Mouse (Mus musculus) forebrain, embryonic 11.5 days (tissue): ENCODE data around the gene Calm1. TPM values are rescaled to one million over a fixed set of nuclear protein-coding genes. Genes with fewer than 3 reads are reported as not detected.

ENCODE experiments used
- ATAC-seq: fragments of 200-750 bp; cut with Nextera tagmentation; replicated peaks from 2 replicates; pipeline ENCODE4 v1.8.0; 2017; ENCODE audit warnings: moderate TSS enrichment; ENCODE audit not compliant: low FRiP score
- DNase-seq: peaks from one replicate; pipeline ENCODE4 v3.0.0-alpha.2; 2017; ENCODE audit warnings: low spot score
- H3K27ac ChIP-seq: fragments of 300-500 bp; sonication (generic); 2 replicates; pipeline ENCODE4 v1.5.1; 2014; ENCODE audit warnings: low read depth, low read length
- H3K27me3 ChIP-seq: fragments of 300-500 bp; sonication (generic); 2 replicates; pipeline ENCODE4 v1.6.1; 2014; ENCODE audit warnings: mild to moderate bottlenecking, low read length, mixed read lengths; ENCODE audit not compliant: control insufficient read depth, insufficient read depth
- H3K36me3 ChIP-seq: fragments of 300-500 bp; sonication (generic); 2 replicates; pipeline ENCODE4 v1.6.1; 2014; ENCODE audit warnings: mild to moderate bottlenecking, low read length, moderate library complexity, mixed read lengths; ENCODE audit not compliant: control insufficient read depth, insufficient read depth
- H3K4me1 ChIP-seq: fragments of 300-500 bp; sonication (generic); replicated peaks from 2 replicates; pipeline ENCODE4 v1.6.1; 2014; ENCODE audit warnings: low read length, mixed read lengths; ENCODE audit not compliant: control insufficient read depth, insufficient read depth
- H3K4me2 ChIP-seq: fragments of 300-500 bp; sonication (generic); 2 replicates; pipeline ENCODE4 v1.6.1; 2014; ENCODE audit warnings: low read depth, mild to moderate bottlenecking, low read length, moderate library complexity, mixed read lengths; ENCODE audit not compliant: severe bottlenecking
- H3K4me3 ChIP-seq: fragments of 300-500 bp; sonication (generic); 2 replicates; pipeline ENCODE4 v1.5.1; 2014; ENCODE audit warnings: low read depth, low read length
- H3K9ac ChIP-seq: fragments of 300-500 bp; sonication (generic); 2 replicates; pipeline ENCODE4 v1.6.1; 2014; ENCODE audit warnings: low read length
- H3K9me3 ChIP-seq: fragments of 300-500 bp; sonication (generic); 2 replicates; pipeline ENCODE4 v1.6.1; 2016; ENCODE audit warnings: low read length, mixed read lengths; ENCODE audit not compliant: control insufficient read depth
- WGBS: fragments of 180-500 bp; shearing (Covaris S2); extraction: QIAGEN DNeasy Blood & Tissue Kit; methylation state at CpG from one replicate; pipeline ENCODE4 v1.1.7; 2014; 5-methylcytosine and 5-hydroxymethylcytosine counted together
- polyA plus RNA-seq: library from polyadenylated mRNA; unstranded; fragments of >200 nt; fragmentation: Nextera tagmentation; extraction: Ambion mirVana; gene quantifications from 2 replicates; pipeline ENCODE4 v1.2.1, GENCODE M21; 2014

Calm1 gene
- polyA plus RNA-seq, 1 experiment from 2014 or later: 1,283 TPM

DNA sequence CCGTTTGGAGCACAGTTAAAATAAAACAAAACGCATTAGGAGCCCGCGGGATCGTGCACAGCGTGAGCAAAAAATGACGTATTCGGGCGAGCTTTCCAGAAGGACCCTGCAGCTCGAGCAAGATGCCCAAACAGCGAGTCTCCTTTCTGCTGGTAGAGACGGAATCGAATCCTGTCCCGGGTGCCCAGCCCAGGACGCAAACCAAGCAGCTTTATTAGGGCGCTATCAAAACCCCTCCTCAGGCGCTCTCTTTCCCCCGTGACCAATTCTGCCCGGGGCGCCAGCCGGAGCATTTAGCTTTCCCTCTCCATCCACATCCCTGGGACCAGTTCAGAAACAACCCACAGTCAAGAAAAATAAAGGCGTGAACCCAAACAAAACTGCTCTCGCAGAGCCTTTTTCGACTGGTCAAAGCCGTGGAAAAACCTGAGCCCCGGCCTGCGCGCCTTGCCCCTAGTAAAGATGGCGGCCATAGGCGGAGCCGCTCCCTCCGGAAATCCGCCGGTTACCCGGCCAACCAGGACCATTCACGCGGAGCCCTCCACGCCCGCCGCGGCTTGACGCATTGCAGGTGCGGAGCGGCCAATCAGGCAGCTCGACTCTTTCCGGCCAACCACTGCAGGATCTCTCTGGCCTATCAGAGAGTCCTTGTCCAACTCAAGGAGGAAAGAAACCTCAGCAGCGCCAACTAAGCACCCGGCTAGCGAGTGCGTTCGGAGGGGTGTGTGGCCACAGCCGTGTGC lies 12.1 kb upstream of the Calm1 start:
- Histone ChIP-seq H3K9ac (peak overlapping the region; percentile 92), H3K4me2 (peak overlapping the region; percentile 78), H3K27me3 (no peaks in the 10 kb centered on the region), H3K4me1 (peaks cover 4% of the 10 kb centered on the region; the same call in 1 of the 2 replicates), H3K27ac (peak overlapping the region; percentile 98), H3K4me3 (peak overlapping the region; percentile 64), H3K36me3 (no peaks in the 10 kb centered on the region), H3K9me3 (no peaks in the 10 kb centered on the region)
- DNase-seq (peak; percentile 100), ATAC-seq (peak; percentile 100)
- WGBS: under 1% methylated on average over 52 of the region's 52 CpGs

DNA sequence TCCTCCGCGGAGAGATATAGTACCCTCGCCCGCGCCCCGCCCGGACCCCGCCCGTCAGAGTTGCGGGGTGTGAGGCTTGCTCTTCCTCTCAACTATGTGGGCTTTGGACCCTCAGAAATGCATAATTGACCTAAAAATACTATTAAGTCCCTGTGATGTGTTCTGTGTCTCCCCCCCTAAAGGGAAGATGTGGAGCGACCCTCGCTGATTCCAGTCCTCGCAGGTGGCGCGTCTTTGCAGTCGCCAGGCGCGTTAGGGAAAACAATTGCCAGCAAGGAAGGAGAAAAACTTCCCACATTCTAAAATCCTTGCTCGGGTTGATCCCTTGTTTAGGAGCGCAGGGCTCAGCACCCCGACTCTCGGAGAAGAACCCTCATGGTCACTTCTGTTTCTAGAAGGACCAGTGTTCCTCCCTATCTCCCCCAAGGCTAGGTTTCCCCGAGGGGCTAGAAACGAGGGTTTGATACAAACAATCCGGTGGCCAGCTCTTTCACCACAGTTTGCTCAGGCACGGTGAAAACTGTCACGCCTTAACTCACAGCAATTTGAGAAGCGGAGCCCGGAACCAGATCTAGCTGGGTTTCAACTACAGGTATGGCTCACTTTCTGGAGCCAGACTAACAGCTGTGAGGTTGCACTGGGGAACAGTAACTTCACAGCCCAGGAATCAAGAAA lies 11.3 kb upstream of the Calm1 start:
- DNase-seq (no peak), ATAC-seq (no peak)
- Histone ChIP-seq H3K27ac (peak overlapping the region; percentile 86), H3K4me2 (peak overlapping the region; percentile 54), H3K27me3 (no peaks in the 10 kb centered on the region), H3K9ac (peak overlapping the region; percentile 69), H3K36me3 (no peaks in the 10 kb centered on the region), H3K4me1 (peaks cover 4% of the 10 kb centered on the region; the same call in 1 of the 2 replicates), H3K4me3 (peak overlapping the region; percentile 64), H3K9me3 (no peaks in the 10 kb centered on the region)
- WGBS: 2% methylated on average over 29 of the region's 29 CpGs

DNA sequence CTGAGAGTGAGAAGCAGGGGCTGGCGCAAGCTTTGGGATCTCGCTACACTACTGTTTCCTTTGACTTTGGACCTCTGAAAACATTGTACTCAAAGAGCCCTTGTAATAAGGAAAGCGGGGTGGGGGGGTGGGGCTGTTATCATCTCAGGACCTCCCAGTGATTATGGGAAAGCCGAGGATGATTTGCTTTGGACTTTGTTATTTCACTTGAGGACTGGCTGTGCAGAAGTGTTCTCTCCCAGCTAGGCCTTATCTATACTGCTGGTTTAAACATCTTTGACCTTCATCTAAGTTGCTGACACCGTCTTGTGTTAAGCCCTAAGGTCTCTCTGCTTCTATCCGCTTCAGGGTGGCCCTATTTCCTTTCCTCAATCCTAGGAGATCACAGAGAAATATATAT lies 8.4 kb upstream of the Calm1 start:
- H3K9ac ChIP-seq: no peak overlapping the region
- no peaks in the 10 kb centered on the region for H3K27me3 ChIP-seq
- no peak overlapping the region for H3K27ac ChIP-seq
- H3K4me3 ChIP-seq: no peak overlapping the region
- no peak for DNase-seq
- no peak for ATAC-seq
- no peak overlapping the region for H3K4me2 ChIP-seq
- H3K36me3 ChIP-seq: no peaks in the 10 kb centered on the region
- 91% methylated on average over 6 of the region's 6 CpGs for WGBS
- H3K4me1 ChIP-seq: peaks cover 4% of the 10 kb centered on the region; the same call in 1 of the 2 replicates
- H3K9me3 ChIP-seq: no peaks in the 10 kb centered on the region

DNA sequence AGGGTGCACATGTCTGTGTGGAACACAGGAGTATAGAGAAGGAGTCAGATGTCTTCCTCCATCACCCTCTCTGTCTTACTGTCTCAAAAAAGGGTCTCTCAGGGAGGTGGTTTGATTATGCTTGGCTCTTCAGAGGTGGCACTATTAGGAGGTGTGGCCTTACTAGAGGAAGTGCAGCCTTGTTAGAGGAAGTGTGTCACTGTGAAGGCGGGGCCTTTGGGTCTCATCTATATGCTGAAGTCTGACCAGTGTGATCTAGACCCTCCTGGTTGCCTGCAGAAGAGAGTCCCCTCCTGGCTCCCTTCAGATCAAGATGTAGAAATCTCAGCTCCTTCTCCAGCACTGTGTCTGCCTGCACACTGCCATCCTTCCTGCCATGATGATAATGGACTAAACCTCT lies 5.1 kb upstream of the Calm1 start:
- ATAC-seq (no peak), DNase-seq (no peak)
- H3K4me2 ChIP-seq: no peak overlapping the region
- no peak overlapping the region for H3K9ac ChIP-seq
- no peaks in the 10 kb centered on the region for H3K27me3 ChIP-seq
- peaks cover 2% of the 10 kb centered on the region; the same call in 1 of the 2 replicates for H3K4me1 ChIP-seq
- no peak overlapping the region for H3K4me3 ChIP-seq
- WGBS: 84% methylated on average over 1 of the region's 1 CpGs
- no peaks in the 10 kb centered on the region for H3K36me3 ChIP-seq
- no peaks in the 10 kb centered on the region for H3K9me3 ChIP-seq
- no peak overlapping the region for H3K27ac ChIP-seq

DNA sequence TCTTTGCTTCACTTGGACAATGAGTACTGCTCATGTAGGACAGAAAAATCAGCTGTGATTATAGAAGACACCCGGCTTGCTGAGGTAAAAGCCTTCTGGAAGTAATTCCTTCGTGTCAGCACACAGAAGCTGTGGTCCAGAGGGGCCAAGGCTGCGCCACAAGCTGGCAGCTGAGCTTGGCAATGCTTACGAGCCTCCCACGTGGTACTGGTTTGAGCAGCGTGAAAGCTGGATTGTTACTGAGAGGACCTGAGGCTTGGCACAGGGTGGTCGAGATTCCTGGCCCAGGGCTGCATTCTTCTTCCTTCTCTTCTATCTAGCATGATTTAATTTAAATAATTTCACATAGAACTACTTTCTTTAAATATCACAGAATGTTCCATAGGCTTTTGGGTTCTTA lies 2.4 kb upstream of the Calm1 start:
- peaks cover 2% of the 10 kb centered on the region; the same call in 1 of the 2 replicates for H3K4me1 ChIP-seq
- DNase-seq (no peak), ATAC-seq (no peak)
- 76% methylated on average over 7 of the region's 7 CpGs for WGBS
- H3K4me2 ChIP-seq: no peak overlapping the region
- no peak overlapping the region for H3K9ac ChIP-seq
- no peaks in the 10 kb centered on the region for H3K36me3 ChIP-seq
- H3K27me3 ChIP-seq: no peaks in the 10 kb centered on the region
- no peak overlapping the region for H3K27ac ChIP-seq
- H3K9me3 ChIP-seq: no peaks in the 10 kb centered on the region
- no peak overlapping the region for H3K4me3 ChIP-seq

DNA sequence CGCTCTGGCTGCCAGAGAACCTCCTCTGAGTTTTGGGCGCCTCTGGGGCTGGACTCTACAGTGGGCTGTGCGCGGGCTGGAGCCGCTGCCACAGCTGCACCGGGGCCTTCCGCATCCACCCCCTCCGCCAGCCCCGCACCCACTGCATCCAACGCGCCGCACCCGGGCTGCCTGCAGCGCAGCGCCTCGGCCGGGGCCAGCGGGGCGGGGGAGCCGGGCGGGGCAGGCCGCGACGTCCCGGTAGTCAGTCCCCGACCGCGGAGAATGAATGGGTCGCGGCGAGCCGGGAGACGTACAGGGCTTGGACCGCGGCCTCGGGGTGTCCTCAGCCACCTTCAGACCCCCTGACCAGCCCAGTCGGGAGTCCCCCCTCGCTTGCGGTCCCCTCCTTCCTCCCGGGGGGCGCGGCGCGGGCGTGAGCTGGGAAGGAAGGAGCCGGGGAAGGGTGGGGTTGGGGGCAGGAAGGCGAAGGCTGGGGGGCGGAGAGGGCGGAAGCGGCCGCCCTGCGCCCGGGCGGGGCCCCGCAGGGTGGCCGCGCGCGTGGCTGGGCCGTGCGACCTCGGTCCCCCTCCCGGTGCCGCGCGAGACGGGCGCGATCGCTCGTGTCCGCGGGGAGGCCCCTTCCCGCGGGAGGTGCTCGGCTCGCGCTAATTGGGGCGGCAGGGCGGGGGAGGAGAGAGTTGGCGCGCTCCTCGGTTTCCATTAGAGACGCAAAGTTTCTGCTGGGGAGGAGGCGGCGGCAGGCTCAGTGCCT lies 833 bp downstream of the Calm1 start:
- peak overlapping the region; percentile 100 for H3K4me3 ChIP-seq
- H3K4me1 ChIP-seq: 0 out of 2 replicates have a peak, but pooled peaks cover 3% of the 10 kb centered on the region
- peaks cover 12% of the 10 kb centered on the region for H3K36me3 ChIP-seq
- H3K4me2 ChIP-seq: peak overlapping the region; percentile 84
- peak overlapping the region; percentile 94 for H3K9ac ChIP-seq
- DNase-seq (peak; percentile 83), ATAC-seq (peak; percentile 70)
- under 1% methylated on average over 69 of the region's 86 CpGs for WGBS
- H3K27ac ChIP-seq: peak overlapping the region; percentile 50
- H3K27me3 ChIP-seq: no peaks in the 10 kb centered on the region
- no peaks in the 10 kb centered on the region for H3K9me3 ChIP-seq

DNA sequence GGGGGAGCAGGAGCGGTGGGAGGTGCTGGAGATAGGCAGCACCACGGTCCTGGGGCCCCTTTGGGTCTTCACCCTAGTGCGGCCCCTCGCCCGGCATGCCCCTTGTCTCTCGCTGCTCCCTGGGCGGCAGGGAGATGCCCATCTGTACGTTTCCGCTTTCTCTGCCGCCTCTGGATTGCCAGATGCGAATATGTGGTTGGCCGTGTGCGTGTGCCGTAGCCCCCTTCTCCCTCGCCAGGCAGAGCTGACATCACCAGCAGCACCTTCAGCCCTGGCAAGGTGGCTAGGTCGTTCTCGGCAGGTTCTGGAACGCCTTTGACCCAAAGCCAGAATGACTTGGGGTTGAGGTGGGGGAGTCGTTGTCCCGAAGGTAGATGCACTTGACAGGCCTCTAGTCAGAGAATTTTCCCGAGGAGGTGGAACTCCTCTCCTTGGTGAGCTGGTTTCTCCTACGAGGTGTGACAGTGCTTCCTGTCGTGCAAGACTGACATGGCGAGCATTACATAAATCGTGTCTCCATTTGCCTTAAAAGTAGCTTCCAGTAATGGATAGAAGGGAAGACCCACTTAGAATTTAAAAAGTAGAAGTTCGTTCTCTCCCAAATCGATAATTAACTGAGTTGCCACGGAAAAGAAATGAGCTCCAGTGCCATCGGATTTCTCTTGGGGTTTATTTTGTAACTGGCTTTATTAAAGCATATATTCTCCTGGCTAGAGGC lies 1.6 kb downstream of the Calm1 start:
- peak overlapping the region; percentile 84 for H3K4me2 ChIP-seq
- 0 out of 2 replicates have a peak, but pooled peaks cover 3% of the 10 kb centered on the region for H3K4me1 ChIP-seq
- peaks cover 16% of the 10 kb centered on the region for H3K36me3 ChIP-seq
- H3K9me3 ChIP-seq: no peaks in the 10 kb centered on the region
- peak overlapping the region; percentile 50; the same call in 1 of the 2 replicates for H3K27ac ChIP-seq
- DNase-seq (peak; percentile 78), ATAC-seq (no peak)
- peak overlapping the region; percentile 94 for H3K9ac ChIP-seq
- no peaks in the 10 kb centered on the region for H3K27me3 ChIP-seq
- peak overlapping the region; percentile 100 for H3K4me3 ChIP-seq
- WGBS: 9% methylated on average over 28 of the region's 29 CpGs

DNA sequence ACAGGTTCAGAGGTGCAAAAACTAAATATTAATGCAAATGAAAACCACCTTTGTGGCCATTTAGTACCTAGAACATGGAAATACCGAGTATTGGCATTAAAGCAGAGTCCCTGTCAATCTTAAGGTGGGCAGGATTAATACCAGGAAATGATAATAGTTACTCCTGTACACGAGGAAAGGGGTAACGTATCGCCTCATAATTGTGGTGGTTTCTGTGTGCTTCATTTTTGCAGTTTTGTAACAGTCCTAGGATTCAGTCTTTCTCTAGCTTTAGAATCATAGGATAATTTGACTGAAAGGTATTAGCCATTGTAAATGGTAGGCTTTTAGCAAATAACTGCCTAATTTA lies 2.1 kb downstream of the Calm1 start:
- no peak overlapping the region; the same call in 1 of the 2 replicates for H3K9ac ChIP-seq

More for the DNA sequence above, 2.1 kb downstream of the Calm1 start:
- peaks cover 19% of the 10 kb centered on the region for H3K36me3 ChIP-seq
- peak overlapping the region; percentile 84 for H3K4me2 ChIP-seq
- 55% methylated on average over 4 of the region's 4 CpGs for WGBS
- no peak overlapping the region for H3K27ac ChIP-seq
- no peaks in the 10 kb centered on the region for H3K9me3 ChIP-seq
- H3K27me3 ChIP-seq: no peaks in the 10 kb centered on the region
- no peak for ATAC-seq
- DNase-seq: no peak
- H3K4me1 ChIP-seq: 0 out of 2 replicates have a peak, but pooled peaks cover 3% of the 10 kb centered on the region
- peak overlapping the region; percentile 100 for H3K4me3 ChIP-seq
